Mouse (Mus musculus) liver, adult 2 months (tissue): ENCODE results near the gene Borcs6. TPM values are rescaled to one million over a fixed set of nuclear protein-coding genes. Genes with fewer than 3 reads are reported as not detected.

Experiments used
- DNase-seq: peaks from one replicate; pipeline ENCODE4 v3.0.0-alpha.2; 2011; ENCODE audit warnings: low read depth, low spot score; ENCODE audit errors: extremely low read depth
- H3K27ac ChIP-seq: fragments of 200-500 bp; replicated peaks from 2 replicates; pipeline ENCODE4 v1.5.1; 2012; ENCODE audit warnings: low read depth, mild to moderate bottlenecking, control low read depth, inconsistent platforms, low read length; ENCODE audit not compliant: insufficient read depth
- H3K27me3 ChIP-seq: fragments of 200-500 bp; 2 replicates; pipeline ENCODE4 v1.6.1; 2012; ENCODE audit warnings: mild to moderate bottlenecking, moderate library complexity, low read length, inconsistent platforms; ENCODE audit not compliant: control insufficient read depth, insufficient read depth
- H3K36me3 ChIP-seq: fragments of 200-500 bp; 2 replicates; pipeline ENCODE4 v1.6.1; 2012; ENCODE audit warnings: low read length, inconsistent platforms; ENCODE audit not compliant: control insufficient read depth, insufficient read depth
- H3K4me1 ChIP-seq: fragments of 200-500 bp; 2 replicates; pipeline ENCODE4 v1.6.1; 2011; ENCODE audit warnings: low read length; ENCODE audit not compliant: control insufficient read depth, insufficient read depth
- H3K4me3 ChIP-seq: fragments of 200-500 bp; 2 replicates; pipeline ENCODE4 v1.5.1; 2011; ENCODE audit warnings: low read depth, mild to moderate bottlenecking, control low read depth, low read length, moderate library complexity; ENCODE audit not compliant: insufficient read depth
- H3K79me2 ChIP-seq: fragments of 200-500 bp; 2 replicates; pipeline ENCODE4 v1.6.1; 2012; ENCODE audit warnings: inconsistent platforms, mild to moderate bottlenecking, low read length, moderate library complexity; ENCODE audit not compliant: control insufficient read depth, insufficient read depth
- H3K9ac ChIP-seq: fragments of 200-500 bp; 2 replicates; pipeline ENCODE4 v1.6.1; 2012; ENCODE audit warnings: low read depth, mild to moderate bottlenecking, control low read depth, inconsistent platforms, low read length
- CTCF ChIP-seq: fragments of 200-500 bp; IDR thresholded peaks from 2 replicates; pipeline ENCODE4 v1.5.1; 2011; ENCODE audit warnings: low read depth, low read length, control low read depth
- POLR2A ChIP-seq: fragments of 200-500 bp; IDR thresholded peaks from 2 replicates; pipeline ENCODE4 v1.6.1; 2011; ENCODE audit warnings: low read length, control low read depth; ENCODE audit not compliant: insufficient read depth; ENCODE audit errors: extremely low read depth
- WGBS: fragments of 180-500 bp; shearing (Covaris S2); methylation state at CpG from one replicate; pipeline ENCODE4 v1.1.7; 2018; 5-methylcytosine and 5-hydroxymethylcytosine counted together
- polyA plus RNA-seq: library from polyadenylated mRNA; depleted of rRNA; stranded (reverse); fragments of >200 nt; gene quantifications from 2 replicates; pipeline ENCODE4 v1.2.3, GENCODE M21; 2012
- total RNA-seq: library from RNA; depleted of rRNA; stranded (reverse); fragments of >200 nt; gene quantifications from 2 replicates; pipeline ENCODE4 v1.2.3, GENCODE M21; 2014

The Borcs6 gene
- total and polyA plus RNA-seq, 2 experiments = 6.5 to 11.2 TPM

GRCm38 (mm10) chr11:69101604-69102402, 42.3 kb downstream of the Borcs6 start:
- no peak for TF ChIP-seq CTCF
- TF ChIP-seq POLR2A = no peak
- no peak overlapping the region for H3K27ac ChIP-seq
- 95% methylated on average over 21 of the region's 21 CpGs for WGBS
- DNase-seq = no peak
- H3K36me3 ChIP-seq = peaks cover 55% of the 10 kb centered on the region
- peaks cover 12% of the 10 kb centered on the region for H3K4me1 ChIP-seq
- no peak overlapping the region for H3K4me3 ChIP-seq
- no peaks in the 10 kb centered on the region for H3K27me3 ChIP-seq
- peaks cover 13% of the 10 kb centered on the region; the same call in 1 of the 2 replicates for H3K79me2 ChIP-seq
- H3K9ac ChIP-seq = no peak overlapping the region

GRCm38 (mm10) chr11:69102403-69102725, 42.8 kb downstream of the Borcs6 start:
- no peak overlapping the region for H3K4me3 ChIP-seq
- H3K9ac ChIP-seq = no peak overlapping the region
- H3K4me1 ChIP-seq = peaks cover 12% of the 10 kb centered on the region
- H3K36me3 ChIP-seq = peaks cover 60% of the 10 kb centered on the region
- H3K27ac ChIP-seq = no peak overlapping the region
- TF ChIP-seq CTCF (no peak), POLR2A (no peak)
- H3K27me3 ChIP-seq = no peaks in the 10 kb centered on the region
- 94% methylated on average over 7 of the region's 7 CpGs for WGBS
- peaks cover 13% of the 10 kb centered on the region; the same call in 1 of the 2 replicates for H3K79me2 ChIP-seq
- DNase-seq = no peak

- H3K27ac ChIP-seq = no peak overlapping the region
- peaks cover 65% of the 10 kb centered on the region for H3K36me3 ChIP-seq
- H3K4me3 ChIP-seq = no peak overlapping the region
- H3K27me3 ChIP-seq = no peaks in the 10 kb centered on the region
- TF ChIP-seq CTCF (no peak), POLR2A (no peak)
- H3K9ac ChIP-seq = no peak overlapping the region
- H3K79me2 ChIP-seq = peaks cover 13% of the 10 kb centered on the region; the same call in 1 of the 2 replicates
- no peak for DNase-seq
- WGBS = 98% methylated on average over 14 of the region's 14 CpGs
- H3K4me1 ChIP-seq = peaks cover 9% of the 10 kb centered on the region
Observed at GRCm38 (mm10) chr11:69103121-69103520, 43.6 kb downstream of the Borcs6 start.

GRCm38 (mm10) chr11:69103531-69104435, 44.3 kb downstream of the Borcs6 start:
- Histone ChIP-seq H3K79me2 (peaks cover 13% of the 10 kb centered on the region; the same call in 1 of the 2 replicates), H3K4me1 (peaks cover 6% of the 10 kb centered on the region), H3K9ac (no peak overlapping the region), H3K4me3 (no peak overlapping the region), H3K27ac (no peak overlapping the region), H3K36me3 (peaks cover 70% of the 10 kb centered on the region), H3K27me3 (no peaks in the 10 kb centered on the region)
- TF ChIP-seq CTCF = no peak
- no peak for TF ChIP-seq POLR2A
- WGBS = 93% methylated on average over 15 of the region's 15 CpGs
- no peak for DNase-seq

- H3K79me2 ChIP-seq = peaks cover 12% of the 10 kb centered on the region; the same call in 1 of the 2 replicates
- no peaks in the 10 kb centered on the region for H3K27me3 ChIP-seq
- H3K9ac ChIP-seq = no peak overlapping the region
- DNase-seq = no peak
- TF ChIP-seq POLR2A (no peak), CTCF (no peak)
- H3K4me1 ChIP-seq = peaks cover 6% of the 10 kb centered on the region
- H3K27ac ChIP-seq = no peak overlapping the region
- no peak overlapping the region for H3K4me3 ChIP-seq
- H3K36me3 ChIP-seq = peaks cover 77% of the 10 kb centered on the region
- 94% methylated on average over 14 of the region's 14 CpGs for WGBS
Observed at GRCm38 (mm10) chr11:69104487-69104886, 45.0 kb downstream of the Borcs6 start.
